Mouse (Mus musculus) colon, adult 2 months (tissue): ENCODE results near the gene Idh1. TPM values are rescaled to one million over a fixed set of nuclear protein-coding genes. Genes with fewer than 3 reads are reported as not detected.

Source experiments
- polyA plus RNA-seq: library from polyadenylated mRNA; depleted of rRNA; stranded (reverse); fragments of >200 nt; gene quantifications from 2 replicates; pipeline ENCODE4 v1.2.3, GENCODE M21; 2012; rRNA removed

Idh1 gene
- 21.2 and 23.7 TPM in 2 replicates for polyA plus RNA-seq

GRCm38 (mm10) chr1:65186287-65187073 lies at the start of gene Idh1, which contains the start of gene Pikfyve:
TSS of gene Idh1 (minus strand) at chr1:65186500.
TSS of gene Pikfyve (plus strand) at chr1:65186683.

DNA sequence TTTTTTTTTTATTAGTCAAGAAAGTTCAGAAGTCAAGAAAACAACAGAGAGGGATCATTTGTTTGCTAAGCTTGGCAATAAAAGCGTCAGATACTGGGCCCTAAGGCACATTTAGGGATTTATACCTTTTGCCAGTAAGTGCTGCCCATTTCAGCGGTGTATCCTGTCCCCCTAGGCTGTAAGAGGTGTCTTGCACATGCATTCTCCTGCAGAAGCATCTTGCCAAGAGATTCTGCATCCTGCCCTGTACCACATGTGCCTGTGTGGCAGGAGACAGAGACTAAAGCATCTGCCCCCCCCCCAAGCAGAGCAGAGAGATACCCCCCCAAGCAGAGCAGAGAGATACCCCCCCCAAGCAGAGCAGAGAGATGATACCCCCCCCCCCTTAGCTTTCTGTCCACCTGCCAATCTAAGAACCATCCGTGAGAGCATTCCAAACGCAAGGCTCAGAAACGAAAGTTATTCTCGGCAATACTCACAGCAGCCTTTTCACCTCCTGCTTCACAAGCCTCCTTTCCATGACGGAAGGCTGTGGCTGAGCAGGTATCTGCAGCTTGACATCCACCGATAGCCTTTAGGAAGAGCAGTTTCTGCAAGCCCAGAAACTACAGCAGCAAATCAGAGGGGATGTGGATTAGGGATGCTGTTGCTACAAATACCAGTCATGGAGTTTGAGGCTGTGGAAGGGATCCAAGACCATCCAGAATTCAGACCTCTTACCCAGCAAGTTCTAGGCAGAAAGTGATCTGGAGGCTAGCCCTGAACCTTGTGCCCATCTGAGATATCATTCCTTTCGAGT lies 63.5 kb downstream of the Idh1 start, which contains the start of gene D630023F18Rik:
Gene D630023F18Rik (minus strand): TSS at position 641 of the 799 bp plus-strand sequence.

DNA sequence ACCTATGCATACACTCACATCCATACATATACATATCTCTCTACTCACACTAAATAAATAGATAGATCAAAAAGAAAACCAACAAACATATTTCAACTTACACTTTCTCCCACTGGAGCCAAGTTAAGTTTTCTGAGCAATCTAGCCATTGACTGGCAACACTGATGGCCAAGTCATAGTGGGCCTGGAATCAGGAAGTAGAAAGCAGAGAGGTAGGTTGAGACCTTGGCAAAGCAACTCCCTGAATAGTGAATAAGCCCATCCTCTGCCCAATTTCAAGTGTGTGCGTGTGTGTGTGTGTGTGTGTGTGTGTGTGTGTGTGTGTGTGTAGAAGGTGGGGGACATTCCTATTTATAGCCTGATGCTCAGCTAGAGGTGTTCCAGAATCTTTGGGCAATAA lies 66.9 kb downstream of the Idh1 start, which contains the start of gene Gm28845:
Gene Gm28845 (minus strand): TSS at position 121 of the 400 bp plus-strand sequence.

Other genes with a start within 250 kb of the Idh1 start
- gene Plekhm3, start 229.7 kb downstream of the Idh1 start, polyA plus RNA-seq = 1.4 and 1.5 TPM in 2 replicates
- gene Akr1cl, start 153.7 kb downstream of the Idh1 start, polyA plus RNA-seq = not detected in 2 replicates
- gene Cryge, start 135.4 kb downstream of the Idh1 start, polyA plus RNA-seq = not detected in 2 replicates
- not detected in 2 replicates for gene Crygd, start 123.0 kb downstream of the Idh1 start, polyA plus RNA-seq
- gene Crygc, start 112.8 kb downstream of the Idh1 start, polyA plus RNA-seq = not detected in 2 replicates
- gene Crygb, start 104.2 kb downstream of the Idh1 start, polyA plus RNA-seq = not detected in 2 replicates
- 0.29 TPM in 1 of 2 replicates, not detected in the other for gene Cryga, start 83.1 kb downstream of the Idh1 start, polyA plus RNA-seq
- gene Gm28845, start 66.9 kb downstream of the Idh1 start, polyA plus RNA-seq = not detected in 2 replicates
- not detected in 2 replicates for gene D630023F18Rik, start 63.3 kb downstream of the Idh1 start, polyA plus RNA-seq
- gene Pikfyve, start 183 bp upstream of the Idh1 start, polyA plus RNA-seq = 4.5 and 6.1 TPM in 2 replicates
- not detected in 2 replicates for gene Pth2r, start 95.6 kb upstream of the Idh1 start, polyA plus RNA-seq